Mouse (Mus musculus) hindbrain, postnatal 0 days (tissue): ENCODE results near the gene Mad1l1. TPM values are rescaled to one million over a fixed set of nuclear protein-coding genes. Genes with fewer than 3 reads are reported as not detected.

ENCODE experiments used
- ATAC-seq: fragments of 200-750 bp; cut with Nextera tagmentation; 2 replicates; pipeline ENCODE4 v1.8.0; 2017; ENCODE audit warnings: mild to moderate bottlenecking, moderate TSS enrichment, moderate library complexity
- DNase-seq: peaks from one replicate; pipeline ENCODE4 v3.0.0-alpha.2; 2015; ENCODE audit warnings: low spot score
- H3K27ac ChIP-seq: fragments of 300-500 bp; sonication (generic); 2 replicates; pipeline ENCODE4 v1.5.1; 2014; ENCODE audit warnings: mild to moderate bottlenecking
- H3K27me3 ChIP-seq: fragments of 300-500 bp; sonication (generic); 2 replicates; pipeline ENCODE4 v1.6.1; 2014; ENCODE audit warnings: low read length, mixed read lengths; ENCODE audit not compliant: insufficient read depth
- H3K36me3 ChIP-seq: fragments of 300-500 bp; sonication (generic); 2 replicates; pipeline ENCODE4 v1.6.1; 2014; ENCODE audit warnings: low read length, mixed read lengths; ENCODE audit not compliant: insufficient read depth
- H3K4me1 ChIP-seq: fragments of 300-500 bp; sonication (generic); 2 replicates; pipeline ENCODE4 v1.6.1; 2014; ENCODE audit warnings: antibody characterized with exemption, low read length, mixed read lengths; ENCODE audit not compliant: insufficient read depth
- H3K4me2 ChIP-seq: fragments of 300-500 bp; sonication (generic); 2 replicates; pipeline ENCODE4 v1.6.1; 2014; ENCODE audit warnings: low read depth, mild to moderate bottlenecking, low read length, moderate library complexity, mixed read lengths
- H3K4me3 ChIP-seq: fragments of 300-500 bp; sonication (generic); 2 replicates; pipeline ENCODE4 v1.5.1; 2014; ENCODE audit warnings: low read length
- H3K9ac ChIP-seq: fragments of 300-500 bp; sonication (generic); replicated peaks from 2 replicates; pipeline ENCODE4 v1.6.1; 2014; ENCODE audit warnings: mild to moderate bottlenecking, low read length, moderate library complexity, mixed read lengths
- H3K9me3 ChIP-seq: fragments of 300-500 bp; sonication (generic); 2 replicates; pipeline ENCODE4 v1.6.1; 2016; ENCODE audit warnings: low read length, mixed read lengths
- CTCF ChIP-seq: IDR thresholded peaks from 2 replicates; pipeline ENCODE4 v1.5.1; 2016; ENCODE audit warnings: antibody characterized with exemption, control low read depth, low read depth
- WGBS: fragments of 180-500 bp; shearing (Covaris S2); extraction: QIAGEN DNeasy Blood & Tissue Kit; methylation state at CpG from one replicate; pipeline ENCODE4 v1.1.7; 2014; 5-methylcytosine and 5-hydroxymethylcytosine counted together
- polyA plus RNA-seq: library from polyadenylated mRNA; unstranded; fragments of >200 nt; fragmentation: Nextera tagmentation; extraction: Ambion mirVana; gene quantifications from 2 replicates; pipeline ENCODE4 v1.2.1, GENCODE M21; 2015
- total RNA-seq: library from RNA; depleted of rRNA; stranded (reverse); fragments of >200 nt; gene quantifications from 2 replicates; pipeline ENCODE4 v1.2.3, GENCODE M21; 2014

Mad1l1 gene
- total and polyA plus RNA-seq, 2 experiments from 2014 or later = 29.1 to 30.9 TPM

- 92% methylated on average over 1 of the region's 1 CpGs for WGBS
- Histone ChIP-seq H3K4me2 (no peak overlapping the region), H3K27ac (no peak overlapping the region), H3K27me3 (no peaks in the 10 kb centered on the region), H3K4me3 (no peak overlapping the region), H3K4me1 (peaks cover 18% of the 10 kb centered on the region; the same call in 1 of the 2 replicates), H3K9ac (no peak overlapping the region), H3K36me3 (no peaks in the 10 kb centered on the region), H3K9me3 (no peaks in the 10 kb centered on the region)
- DNase-seq = no peak
- no peak for TF ChIP-seq CTCF
- no peak for ATAC-seq
Measured at GRCm38 (mm10) chr5:140019616-140020015, 301.7 kb downstream of the Mad1l1 start.

DNA sequence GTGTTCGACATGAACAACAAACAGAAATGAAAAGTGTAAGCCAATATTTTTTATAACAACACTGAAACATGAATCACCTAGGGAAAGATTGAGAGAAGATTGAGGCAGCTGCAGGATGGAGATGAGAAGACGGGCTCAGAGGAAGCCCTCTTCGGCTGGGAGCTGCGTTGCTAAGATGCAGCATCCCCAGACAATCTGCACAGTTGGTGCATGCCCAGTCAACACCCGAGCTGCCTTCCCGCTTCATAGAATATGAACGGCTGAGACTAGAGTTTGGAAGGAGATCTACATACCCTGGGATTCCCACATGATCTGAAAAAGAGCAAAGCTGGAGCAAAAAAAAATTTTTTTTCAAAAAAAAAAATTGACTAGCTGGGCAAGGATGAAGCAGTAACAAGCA, 302.6 kb downstream of the Mad1l1 start:
- no peak overlapping the region for H3K4me2 ChIP-seq
- H3K4me3 ChIP-seq = no peak overlapping the region
- no peaks in the 10 kb centered on the region for H3K36me3 ChIP-seq
- peaks cover 10% of the 10 kb centered on the region; the same call in 1 of the 2 replicates for H3K4me1 ChIP-seq
- TF ChIP-seq CTCF = no peak
- ATAC-seq (no peak), DNase-seq (peak; percentile 32)
- no peak overlapping the region for H3K9ac ChIP-seq
- H3K27ac ChIP-seq = no peak overlapping the region
- 48% methylated on average over 7 of the region's 7 CpGs for WGBS
- no peaks in the 10 kb centered on the region for H3K27me3 ChIP-seq
- H3K9me3 ChIP-seq = no peaks in the 10 kb centered on the region

DNA sequence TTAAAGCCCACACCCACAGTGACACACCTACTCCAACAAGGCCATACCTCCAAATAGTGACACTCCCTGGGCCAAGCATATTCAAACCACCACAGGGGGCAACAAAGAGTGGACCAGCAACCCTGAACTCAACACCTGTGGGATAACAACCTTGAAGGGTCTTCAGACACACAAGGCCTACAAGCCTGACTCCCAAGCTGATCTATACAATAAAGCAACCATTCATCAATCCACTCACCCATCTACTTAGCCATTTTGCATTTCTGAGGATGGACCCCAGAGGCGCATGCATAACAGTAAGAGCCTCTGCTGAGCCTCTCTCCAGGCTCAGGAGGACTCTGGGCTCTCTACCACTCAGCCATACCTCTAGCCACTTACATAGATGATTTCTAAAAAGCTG, 304.5 kb downstream of the Mad1l1 start:
- no peak overlapping the region for H3K4me2 ChIP-seq
- H3K9ac ChIP-seq = no peak overlapping the region
- 100% methylated on average over 1 of the region's 1 CpGs for WGBS
- H3K36me3 ChIP-seq = no peaks in the 10 kb centered on the region
- no peak for TF ChIP-seq CTCF
- H3K27ac ChIP-seq = no peak overlapping the region
- no peaks in the 10 kb centered on the region; the same call in 1 of the 2 replicates for H3K4me1 ChIP-seq
- no peak for DNase-seq
- no peaks in the 10 kb centered on the region for H3K27me3 ChIP-seq
- H3K9me3 ChIP-seq = no peaks in the 10 kb centered on the region
- no peak for ATAC-seq
- no peak overlapping the region for H3K4me3 ChIP-seq

GRCm38 (mm10) chr5:140013652-140014051, 307.7 kb downstream of the Mad1l1 start:
- Histone ChIP-seq H3K27me3 (no peaks in the 10 kb centered on the region), H3K4me2 (no peak overlapping the region), H3K4me1 (no peaks in the 10 kb centered on the region), H3K9ac (no peak overlapping the region), H3K36me3 (no peaks in the 10 kb centered on the region), H3K27ac (no peak overlapping the region), H3K4me3 (no peak overlapping the region), H3K9me3 (no peaks in the 10 kb centered on the region)
- 68% methylated on average over 5 of the region's 5 CpGs for WGBS
- DNase-seq (no peak), ATAC-seq (no peak)
- TF ChIP-seq CTCF = no peak

GRCm38 (mm10) chr5:140012286-140012967, 308.9 kb downstream of the Mad1l1 start:
- Histone ChIP-seq H3K36me3 (no peaks in the 10 kb centered on the region), H3K4me2 (no peak overlapping the region), H3K4me1 (no peaks in the 10 kb centered on the region), H3K9ac (no peak overlapping the region), H3K9me3 (no peaks in the 10 kb centered on the region), H3K4me3 (no peak overlapping the region), H3K27ac (no peak overlapping the region), H3K27me3 (no peaks in the 10 kb centered on the region)
- ATAC-seq (no peak), DNase-seq (no peak)
- WGBS = 89% methylated on average over 12 of the region's 12 CpGs
- TF ChIP-seq CTCF = no peak

GRCm38 (mm10) chr5:140010405-140010804, 310.9 kb downstream of the Mad1l1 start:
- Histone ChIP-seq H3K27ac (no peak overlapping the region), H3K36me3 (no peaks in the 10 kb centered on the region), H3K4me1 (no peaks in the 10 kb centered on the region), H3K9me3 (no peaks in the 10 kb centered on the region), H3K27me3 (no peaks in the 10 kb centered on the region), H3K4me2 (no peak overlapping the region), H3K9ac (no peak overlapping the region), H3K4me3 (no peak overlapping the region)
- ATAC-seq (no peak), DNase-seq (no peak)
- TF ChIP-seq CTCF = no peak
- 89% methylated on average over 3 of the region's 3 CpGs for WGBS

DNA sequence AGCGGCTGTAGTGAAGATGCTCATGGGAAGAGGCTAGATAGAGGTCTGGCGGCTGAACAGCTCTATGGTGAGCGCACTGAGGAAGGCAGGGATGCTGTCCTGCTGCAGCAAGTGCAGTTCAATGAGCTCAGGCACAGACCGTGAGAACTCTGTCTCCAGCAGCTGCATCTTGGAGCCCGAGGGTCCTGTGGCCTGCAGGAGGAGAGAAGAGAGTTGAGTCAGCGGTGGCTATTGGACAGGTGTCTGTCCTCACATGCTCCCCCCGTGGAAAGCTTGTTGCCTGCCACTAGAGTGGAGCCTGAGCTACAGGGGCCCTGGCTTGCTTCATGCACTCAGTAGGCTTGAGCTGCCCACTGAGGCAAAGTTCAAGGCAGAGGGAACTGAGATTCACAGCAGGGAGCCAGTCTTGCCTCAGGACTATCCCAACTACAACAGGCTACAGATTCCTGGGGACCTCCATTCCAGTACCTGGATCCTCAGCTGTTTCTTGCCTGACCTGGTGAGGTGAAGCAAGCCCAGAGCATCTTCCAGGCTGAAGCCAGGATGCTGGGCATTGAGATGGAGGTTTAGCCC, 312.2 kb downstream of the Mad1l1 start:
- no peaks in the 10 kb centered on the region for H3K4me1 ChIP-seq
- no peaks in the 10 kb centered on the region for H3K36me3 ChIP-seq
- no peak for DNase-seq
- no peaks in the 10 kb centered on the region for H3K27me3 ChIP-seq
- H3K4me3 ChIP-seq = no peak overlapping the region
- H3K9me3 ChIP-seq = no peaks in the 10 kb centered on the region
- H3K4me2 ChIP-seq = no peak overlapping the region
- no peak overlapping the region for H3K9ac ChIP-seq
- 82% methylated on average over 7 of the region's 7 CpGs for WGBS
- ATAC-seq = no peak
- H3K27ac ChIP-seq = no peak overlapping the region
- TF ChIP-seq CTCF = no peak
